Mouse (Mus musculus) stomach, postnatal 0 days (tissue): ENCODE data around the gene Wdr41. TPM values are rescaled to one million over a fixed set of nuclear protein-coding genes. Genes with fewer than 3 reads are reported as not detected.

Experiments used
- ATAC-seq: fragments of 200-750 bp; cut with Nextera tagmentation; 2 replicates; pipeline ENCODE4 v1.8.0; 2017; ENCODE audit not compliant: low FRiP score, low TSS enrichment
- DNase-seq: peaks from one replicate; pipeline ENCODE4 v3.0.0-alpha.2; 2016; ENCODE audit warnings: low spot score
- H3K27ac ChIP-seq: fragments of 300-500 bp; sonication (generic); replicated peaks from 2 replicates; pipeline ENCODE4 v1.5.1; 2014; ENCODE audit warnings: mild to moderate bottlenecking, control low read depth
- H3K27me3 ChIP-seq: fragments of 300-500 bp; sonication (generic); 2 replicates; pipeline ENCODE4 v1.6.1; 2014; ENCODE audit warnings: low read length; ENCODE audit not compliant: control insufficient read depth, insufficient read depth
- H3K36me3 ChIP-seq: fragments of 300-500 bp; sonication (generic); 2 replicates; pipeline ENCODE4 v1.6.1; 2014; ENCODE audit warnings: low read length, mixed read lengths; ENCODE audit not compliant: control insufficient read depth, insufficient read depth
- H3K4me1 ChIP-seq: fragments of 300-500 bp; sonication (generic); replicated peaks from 2 replicates; pipeline ENCODE4 v1.6.1; 2014; ENCODE audit warnings: antibody characterized with exemption; ENCODE audit not compliant: control insufficient read depth, insufficient read depth
- H3K4me2 ChIP-seq: fragments of 300-500 bp; sonication (generic); replicated peaks from 2 replicates; pipeline ENCODE4 v1.6.1; 2014; ENCODE audit warnings: low read depth, mild to moderate bottlenecking, control low read depth, moderate library complexity
- H3K4me3 ChIP-seq: fragments of 300-500 bp; sonication (generic); 2 replicates; pipeline ENCODE4 v1.5.1; 2014; ENCODE audit warnings: low read depth, low read length, control low read depth
- H3K9ac ChIP-seq: fragments of 300-500 bp; sonication (generic); 2 replicates; pipeline ENCODE4 v1.6.1; 2014; ENCODE audit warnings: mild to moderate bottlenecking, low read length, control low read depth, mixed read lengths
- H3K9me3 ChIP-seq: fragments of 300-500 bp; sonication (generic); 2 replicates; pipeline ENCODE4 v1.6.1; 2016; ENCODE audit warnings: low read length; ENCODE audit not compliant: control insufficient read depth
- CTCF ChIP-seq: IDR thresholded peaks from 2 replicates; pipeline ENCODE4 v1.5.1; 2016; ENCODE audit warnings: antibody characterized with exemption, low read depth, mild to moderate bottlenecking, moderate library complexity
- EP300 ChIP-seq: optimal IDR thresholded peaks from 2 replicates; pipeline ENCODE3; 2016; ENCODE audit warnings: antibody characterized with exemption
- WGBS: fragments of 180-500 bp; shearing (Covaris S2); extraction: QIAGEN DNeasy Blood & Tissue Kit; methylation state at CpG from one replicate; pipeline ENCODE4 v1.1.7; 2014; 5-methylcytosine and 5-hydroxymethylcytosine counted together
- polyA plus RNA-seq: library from polyadenylated mRNA; unstranded; fragments of >200 nt; fragmentation: Nextera tagmentation; extraction: Ambion mirVana; gene quantifications from 2 replicates; pipeline ENCODE4 v1.2.1, GENCODE M21; 2015

Wdr41 gene
- polyA plus RNA-seq, 1 experiment from 2014 or later: 17.0 TPM

GRCm38 (mm10) chr13:95058885-95059284, 82.7 kb downstream of the Wdr41 start:
- no peak overlapping the region for H3K4me2 ChIP-seq
- ATAC-seq (no peak), DNase-seq (no peak)
- 88% methylated on average over 4 of the region's 4 CpGs for WGBS
- TF ChIP-seq EP300 (no peak), CTCF (no peak)
- H3K9me3 ChIP-seq: no peaks in the 10 kb centered on the region
- H3K27ac ChIP-seq: no peak overlapping the region
- no peaks in the 10 kb centered on the region for H3K27me3 ChIP-seq
- H3K4me1 ChIP-seq: no peaks in the 10 kb centered on the region
- no peak overlapping the region for H3K4me3 ChIP-seq
- no peaks in the 10 kb centered on the region for H3K36me3 ChIP-seq
- no peak overlapping the region for H3K9ac ChIP-seq

GRCm38 (mm10) chr13:95063390-95064017, 87.4 kb downstream of the Wdr41 start:
- DNase-seq (no peak), ATAC-seq (no peak)
- no peaks in the 10 kb centered on the region for H3K9me3 ChIP-seq
- H3K27me3 ChIP-seq: no peaks in the 10 kb centered on the region
- H3K4me2 ChIP-seq: no peak overlapping the region
- no peaks in the 10 kb centered on the region for H3K36me3 ChIP-seq
- no peak overlapping the region for H3K9ac ChIP-seq
- no peak overlapping the region for H3K27ac ChIP-seq
- H3K4me1 ChIP-seq: no peaks in the 10 kb centered on the region
- no peak overlapping the region for H3K4me3 ChIP-seq
- 67% methylated on average over 4 of the region's 4 CpGs for WGBS
- TF ChIP-seq EP300: no peak
- no peak for TF ChIP-seq CTCF

DNA sequence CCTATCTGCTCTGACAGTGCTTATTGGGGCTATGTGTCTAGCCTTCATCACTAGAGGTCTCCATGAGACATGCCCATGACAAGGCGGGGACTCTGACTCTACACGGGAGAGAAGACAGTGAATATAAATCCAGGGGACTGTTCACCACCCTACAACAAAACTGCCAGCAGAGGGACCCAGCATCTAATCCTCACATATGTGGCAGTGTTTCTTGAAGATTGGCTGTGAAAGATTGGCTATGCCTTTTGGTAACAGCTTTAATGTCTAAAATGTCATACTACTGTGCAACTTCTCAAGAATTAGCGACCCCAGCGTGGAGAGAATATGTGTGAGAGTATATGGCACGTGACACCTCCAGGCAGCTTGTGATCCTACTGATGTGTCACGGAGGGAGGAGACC, 91.7 kb downstream of the Wdr41 start:
- Histone ChIP-seq H3K9ac (no peak overlapping the region), H3K4me3 (no peak overlapping the region), H3K4me1 (no peaks in the 10 kb centered on the region), H3K9me3 (no peaks in the 10 kb centered on the region), H3K27me3 (no peaks in the 10 kb centered on the region), H3K4me2 (no peak overlapping the region), H3K36me3 (no peaks in the 10 kb centered on the region), H3K27ac (no peak overlapping the region)
- DNase-seq: peak; percentile 39
- TF ChIP-seq CTCF (peak; percentile 71), EP300 (no peak)
- WGBS: 60% methylated on average over 6 of the region's 6 CpGs
- no peak for ATAC-seq

- DNase-seq: no peak
- TF ChIP-seq CTCF: peak; percentile 44
- TF ChIP-seq EP300: no peak
- Histone ChIP-seq H3K4me3 (no peak overlapping the region), H3K4me1 (no peaks in the 10 kb centered on the region), H3K27ac (no peak overlapping the region), H3K4me2 (no peak overlapping the region), H3K36me3 (no peaks in the 10 kb centered on the region), H3K27me3 (no peaks in the 10 kb centered on the region), H3K9ac (no peak overlapping the region), H3K9me3 (no peaks in the 10 kb centered on the region)
- no peak for ATAC-seq
These were observed 94.1 kb downstream of the Wdr41 start for GRCm38 (mm10) chr13:95070268-95070667.

Other genes starting within 250 kb of the Wdr41 start
- 211 and 217 TPM in 2 replicates for gene Tbca, start 187.4 kb upstream of the Wdr41 start, polyA plus RNA-seq
- not detected in 2 replicates for gene Otp, start 100.7 kb upstream of the Wdr41 start, polyA plus RNA-seq